ENCODE assay signal across 8 mouse cellular contexts in the genomic region with DNA sequence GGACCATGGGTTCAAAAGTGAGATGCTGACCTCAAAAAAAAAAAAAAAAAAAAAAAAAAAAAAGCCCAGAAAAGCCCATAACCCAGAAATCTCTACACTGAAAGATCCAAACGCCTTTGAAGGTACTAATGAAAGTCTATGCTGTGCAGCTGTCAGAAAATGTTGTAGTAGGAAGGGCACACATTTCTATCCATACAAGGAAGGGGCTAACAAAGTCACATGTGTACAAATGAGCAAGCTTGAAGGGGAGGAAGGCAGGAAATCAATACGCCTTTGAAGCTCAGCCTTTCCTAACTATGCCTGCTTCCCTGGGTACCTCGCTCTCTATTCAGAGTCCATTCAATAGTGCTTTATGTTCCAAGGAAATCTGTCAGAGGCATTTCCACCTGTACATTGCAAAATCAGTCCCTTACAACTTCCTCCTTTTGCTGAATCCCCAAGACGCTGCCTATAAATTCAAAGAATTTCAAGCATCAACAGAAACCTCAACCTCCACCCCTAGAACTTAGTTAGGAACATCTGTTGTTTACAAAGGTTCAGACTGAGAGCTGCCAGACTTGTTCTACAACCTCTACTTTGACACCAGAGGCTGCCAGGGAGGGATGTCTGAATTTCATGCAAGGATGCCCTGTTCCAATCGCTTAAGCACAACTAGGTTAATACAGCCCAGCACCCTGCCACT.
DNase-seq lines count a peak whose midpoint lies in the region; ATAC-seq and TF ChIP-seq lines count a peak whose summit lies in the region.

No protein-coding gene starts in this region.

- peaks cover 41% of the 10 kb centered on the region for H3K4me1 ChIP-seq in heart, postnatal 0 days (ENCODE audit: control insufficient read depth, insufficient read depth)
- peaks cover 29% of the 10 kb centered on the region for H3K4me1 ChIP-seq in hindbrain, embryonic 13.5 days (replicated peaks)

- H3K27ac ChIP-seq in heart, postnatal 0 days (ENCODE audit: low read depth) = peak overlapping the region; percentile 39; the same call in 1 of the 2 replicates
- H3K27ac ChIP-seq in hindbrain, embryonic 13.5 days = peak overlapping the region; percentile 58

- ATAC-seq in heart, postnatal 0 days (ENCODE audit: insufficient read depth, low read depth) = no peak
- no peak for ATAC-seq in hindbrain, embryonic 13.5 days (ENCODE audit: low FRiP score)

- no peak for TF ChIP-seq CTCF in heart, postnatal 0 days (IDR thresholded peaks at IDR 0.05; ENCODE audit: low read depth)

- no peaks in the 10 kb centered on the region for H3K27me3 ChIP-seq in heart, postnatal 0 days (ENCODE audit: control insufficient read depth, insufficient read depth, low read length)
- H3K27me3 ChIP-seq in hindbrain, embryonic 13.5 days = no peaks in the 10 kb centered on the region

- no peak overlapping the region for H3K4me3 ChIP-seq in heart, postnatal 0 days (ENCODE audit: low read depth, low read length)
- H3K4me3 ChIP-seq in hindbrain, embryonic 13.5 days = no peak overlapping the region

- WGBS in heart, postnatal 0 days = 29% methylated on average over 5 of the region's 5 CpGs
- WGBS in hindbrain, embryonic 13.5 days = 28% methylated on average over 5 of the region's 5 CpGs

- H3K36me3 ChIP-seq in heart, postnatal 0 days (replicated peaks; ENCODE audit: control insufficient read depth, insufficient read depth, low read length) = no peaks in the 10 kb centered on the region
- no peaks in the 10 kb centered on the region for H3K36me3 ChIP-seq in hindbrain, embryonic 13.5 days

- intact Hi-C loops in heart, postnatal 14 days (cut with DNase I) = loop anchor here (5.0 kb wide), 1 partner anchor 100 kb away; the partner anchor contains the start of genes Fam72a and Srgap2

- no peak for DNase-seq in heart, postnatal 0 days (ENCODE audit: low spot score)
- DNase-seq in heart, postnatal 14 days = no peak
- peak; percentile 13 for DNase-seq in T-cell, adult 2 months (ENCODE audit: low spot score)
- DNase-seq in lung, postnatal 36 days = peak; percentile 70
- DNase-seq in adrenal gland, postnatal 36 days = no peak
- DNase-seq in layer of hippocampus, postnatal 25 days (ENCODE audit: extremely low spot score in 1 of 2, low spot score in 1 of 2) = no peak
- no peak for DNase-seq in adipocyte (ENCODE audit: low spot score)

- H3K9me3 ChIP-seq in heart, postnatal 0 days (replicated peaks; ENCODE audit: control insufficient read depth, low read length) = no peaks in the 10 kb centered on the region
- no peaks in the 10 kb centered on the region for H3K9me3 ChIP-seq in hindbrain, embryonic 13.5 days

- TF ChIP-seq EP300 in heart, postnatal 0 days (IDR thresholded peaks at IDR 0.05; ENCODE audit: low read depth) = no peak

- H3K4me2 ChIP-seq in heart, postnatal 0 days (ENCODE audit: low read depth, low read length) = no peak overlapping the region; the same call in 1 of the 2 replicates
- H3K4me2 ChIP-seq in hindbrain, embryonic 13.5 days = no peak overlapping the region

- H3K9ac ChIP-seq in heart, postnatal 0 days (replicated peaks; ENCODE audit: low read depth, low read length) = no peak overlapping the region
- no peak overlapping the region for H3K9ac ChIP-seq in hindbrain, embryonic 13.5 days

Comparison
In these comparisons a context has a peak if more than half of its experiments do, and no peak if none do; other contexts are left out.
1. DNase-seq: peak in T-cell, adult 2 months (single experiment) and lung, postnatal 36 days (single experiment); none in heart, postnatal 0 days (single experiment), heart, postnatal 14 days (0 of 2), adrenal gland, postnatal 36 days (0 of 2), layer of hippocampus, postnatal 25 days (0 of 2) and adipocyte (single experiment).